Mouse (Mus musculus) forebrain, embryonic 16.5 days (tissue): ENCODE measurements around the gene Gm21541. TPM values are rescaled to one million over a fixed set of nuclear protein-coding genes. Genes with fewer than 3 reads are reported as not detected.
"Not testable (repeated sequence)": the region's sequence is repeated elsewhere in the genome, so short reads cannot be mapped to it uniquely, and the experiment has no call there.

ENCODE experiments used
- ATAC-seq: fragments of 200-750 bp; cut with Nextera tagmentation; 2 replicates; pipeline ENCODE4 v1.8.0; 2017; ENCODE audit warnings: mild to moderate bottlenecking, moderate library complexity
- H3K27ac ChIP-seq: fragments of 300-500 bp; sonication (generic); 2 replicates; pipeline ENCODE4 v1.5.1; 2014; ENCODE audit warnings: low read length, control low read depth
- H3K27me3 ChIP-seq: fragments of 300-500 bp; sonication (generic); replicated peaks from 2 replicates; pipeline ENCODE4 v1.6.1; 2014; ENCODE audit warnings: low read length; ENCODE audit not compliant: control insufficient read depth, insufficient read depth
- H3K36me3 ChIP-seq: fragments of 300-500 bp; sonication (generic); 2 replicates; pipeline ENCODE4 v1.6.1; 2014; ENCODE audit not compliant: control insufficient read depth, insufficient read depth
- H3K4me1 ChIP-seq: fragments of 300-500 bp; sonication (generic); replicated peaks from 2 replicates; pipeline ENCODE4 v1.6.1; 2014; ENCODE audit warnings: low read length; ENCODE audit not compliant: control insufficient read depth, insufficient read depth
- H3K4me2 ChIP-seq: fragments of 300-500 bp; sonication (generic); 2 replicates; pipeline ENCODE4 v1.6.1; 2014; ENCODE audit warnings: mild to moderate bottlenecking, low read length, control low read depth
- H3K4me3 ChIP-seq: fragments of 300-500 bp; sonication (generic); replicated peaks from 2 replicates; pipeline ENCODE4 v1.5.1; 2014; ENCODE audit warnings: mild to moderate bottlenecking, low read length, control low read depth
- H3K9ac ChIP-seq: fragments of 300-500 bp; sonication (generic); replicated peaks from 2 replicates; pipeline ENCODE4 v1.6.1; 2014; ENCODE audit warnings: low read depth, low read length, control low read depth
- H3K9me3 ChIP-seq: fragments of 300-500 bp; sonication (generic); 2 replicates; pipeline ENCODE4 v1.6.1; 2016; ENCODE audit warnings: low read length; ENCODE audit not compliant: control insufficient read depth
- WGBS: fragments of 180-500 bp; shearing (Covaris S2); extraction: QIAGEN DNeasy Blood & Tissue Kit; methylation state at CpG from one replicate; pipeline ENCODE4 v1.1.7; 2014; 5-methylcytosine and 5-hydroxymethylcytosine counted together
- polyA plus RNA-seq: library from polyadenylated mRNA; unstranded; fragments of >200 nt; fragmentation: Nextera tagmentation; extraction: Ambion mirVana; gene quantifications from 2 replicates; pipeline ENCODE4 v1.2.1, GENCODE M21; 2015

Gene Gm21541
- polyA plus RNA-seq: not detected in 2 replicates

GRCm38 (mm10) chr4:41903310-41903709 lies at the start of gene Gm21541:
Gene Gm21541 (plus strand): TSS chr4:41903610.
- not testable (repeated sequence) for H3K4me2 ChIP-seq, H3K9me3 ChIP-seq, H3K4me3 ChIP-seq, H3K4me1 ChIP-seq, H3K36me3 ChIP-seq, H3K27me3 ChIP-seq, H3K9ac ChIP-seq, H3K27ac ChIP-seq, ATAC-seq
- WGBS: no CpG with 5 or more reads among the region's 5 CpGs

GRCm38 (mm10) chr4:41941272-41941671 lies 37.9 kb downstream of the Gm21541 start, which contains the start of gene Gm20878:
Gene Gm20878 (plus strand): TSS chr4:41941572.
- WGBS: no CpG with 5 or more reads among the region's 8 CpGs
- not testable (repeated sequence) for ATAC-seq, H3K27ac ChIP-seq, H3K27me3 ChIP-seq, H3K4me2 ChIP-seq, H3K9ac ChIP-seq, H3K36me3 ChIP-seq, H3K9me3 ChIP-seq, H3K4me3 ChIP-seq, H3K4me1 ChIP-seq

Other genes starting within 250 kb of the Gm21541 start
- gene Cntfr, start 206.5 kb upstream of the Gm21541 start, polyA plus RNA-seq: 12.3 and 16.7 TPM in 2 replicates
- 28.3 and 29.2 TPM in 2 replicates for gene Il11ra1, start 203.6 kb upstream of the Gm21541 start, polyA plus RNA-seq
- gene Rpp25l, start 190.1 kb upstream of the Gm21541 start, polyA plus RNA-seq: 51.7 and 60.5 TPM in 2 replicates
- 304 and 315 TPM in 2 replicates for gene Dctn3, start 180.4 kb upstream of the Gm21541 start, polyA plus RNA-seq
- not detected in 2 replicates for gene Arid3c, start 172.5 kb upstream of the Gm21541 start, polyA plus RNA-seq
- gene Galt, start 148.4 kb upstream of the Gm21541 start, polyA plus RNA-seq: 21.2 and 30.2 TPM in 2 replicates
- gene Sigmar1, start 147.5 kb upstream of the Gm21541 start, polyA plus RNA-seq: 48.0 and 55.8 TPM in 2 replicates
- 199 and 219 TPM in 2 replicates for gene Ccl27a, start 129.4 kb upstream of the Gm21541 start, polyA plus RNA-seq
- 11.8 and 14.6 TPM in 2 replicates for gene Gm20878, start 38.0 kb downstream of the Gm21541 start, polyA plus RNA-seq
- 0.77 and 0.91 TPM in 2 replicates for gene Fam205a4, start 62.4 kb downstream of the Gm21541 start, polyA plus RNA-seq
- 0.52 TPM in 1 of 2 replicates, not detected in the other for gene Gm21093, start 131.1 kb downstream of the Gm21541 start, polyA plus RNA-seq
- not detected in 2 replicates for gene Gm3893, start 187.6 kb downstream of the Gm21541 start, polyA plus RNA-seq
- 0.36 TPM in 1 of 2 replicates, not detected in the other for gene Gm13304, start 211.2 kb downstream of the Gm21541 start, polyA plus RNA-seq
- gene Gm13306, start 249.8 kb downstream of the Gm21541 start, polyA plus RNA-seq: 0.91 and 4.1 TPM in 2 replicates